Mouse (Mus musculus): ENCODE results near the gene Slc6a11. TPM values are rescaled to one million over a fixed set of nuclear protein-coding genes. Genes with fewer than 3 reads are reported as not detected.
A peak's percentile ranks its signal among the peaks of the same experiment; 100 is the strongest.

The Slc6a11 gene
- total RNA-seq, 4 experiments from 2014 or later, result not detected

DNA sequence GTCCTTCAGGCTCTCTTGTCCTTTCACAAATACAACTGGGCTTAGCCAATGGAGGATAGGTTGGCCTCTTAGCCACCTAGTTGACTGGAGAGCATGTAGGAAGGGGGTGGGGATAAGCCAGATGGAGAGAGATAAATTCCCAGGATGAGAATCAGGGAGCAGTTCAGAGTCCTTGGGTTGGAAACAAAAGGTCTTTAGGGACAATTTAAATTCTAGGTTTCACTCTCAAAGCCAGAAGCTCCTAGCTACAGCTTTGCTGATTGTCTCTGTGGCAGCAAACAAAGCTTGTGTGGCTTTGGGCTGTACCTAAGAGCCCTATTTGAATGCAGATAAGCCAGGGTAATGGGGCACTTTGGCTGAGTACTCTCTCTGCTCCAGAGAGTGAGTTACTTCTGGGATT is 135.2 kb downstream of the Slc6a11 start:
- DNase-seq (ENCODE audit: low spot score), result no peak

DNA sequence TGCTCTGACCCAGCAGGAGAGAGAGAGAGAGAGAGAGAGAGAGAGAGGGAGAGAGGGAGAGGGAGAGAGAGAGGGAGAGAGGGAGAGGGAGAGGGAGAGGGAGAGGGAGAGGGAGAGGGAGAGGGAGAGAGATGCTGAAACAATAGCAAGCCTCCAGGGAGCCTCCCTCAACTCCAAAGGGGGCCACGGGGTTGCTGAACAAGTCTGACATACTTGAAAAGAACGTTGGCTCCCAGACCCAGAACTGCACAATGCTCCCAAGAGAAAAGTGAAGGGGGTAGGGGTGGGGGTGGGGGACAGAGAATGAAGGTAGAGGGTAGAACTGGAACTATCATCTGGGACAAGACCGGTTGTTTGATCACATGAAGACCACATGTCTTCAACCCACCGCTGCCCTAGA is 136.9 kb downstream of the Slc6a11 start:
- DNase-seq (ENCODE audit: low spot score), result no peak

DNA sequence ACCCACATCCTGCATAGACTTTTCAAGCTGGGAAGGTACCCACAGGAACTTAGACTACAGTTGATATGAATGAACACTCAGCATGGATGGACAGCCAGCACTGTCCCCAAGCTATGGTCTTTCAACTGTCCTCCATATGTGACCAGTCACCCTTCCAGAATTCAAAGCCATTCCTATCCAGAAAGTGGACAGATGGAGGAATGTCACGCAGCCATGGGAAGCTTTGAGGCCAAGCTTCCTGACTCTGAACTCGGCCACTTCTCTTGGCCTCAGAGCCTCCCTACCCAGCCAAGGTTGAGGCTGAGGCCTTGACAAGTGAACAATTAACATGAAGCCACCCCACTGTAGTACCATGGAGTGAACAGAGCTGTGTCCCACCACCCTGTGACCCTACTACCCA is 138.5 kb downstream of the Slc6a11 start:
- DNase-seq (ENCODE audit: low spot score), result no peak

DNA sequence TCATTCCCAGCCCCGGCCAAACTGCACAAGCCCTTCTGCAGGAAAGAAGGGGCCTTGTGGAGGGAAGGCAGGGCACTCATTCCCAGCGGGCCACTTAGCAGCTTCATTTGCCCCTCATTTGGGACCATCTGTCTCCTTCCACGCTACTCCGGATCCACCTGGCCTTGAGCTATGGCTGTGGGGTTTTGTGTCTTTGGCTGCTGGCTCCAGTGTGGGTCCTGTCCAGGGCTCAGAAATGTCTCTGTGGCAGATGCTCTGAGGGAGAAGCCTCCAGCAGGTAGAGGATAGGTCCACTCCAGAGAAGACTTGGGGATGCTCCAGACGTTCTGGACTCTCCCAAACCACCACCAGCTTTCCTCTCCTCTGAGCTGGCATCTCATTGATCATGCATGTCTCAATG is 139.8 kb downstream of the Slc6a11 start:
- DNase-seq (ENCODE audit: low spot score), result no peak

DNA sequence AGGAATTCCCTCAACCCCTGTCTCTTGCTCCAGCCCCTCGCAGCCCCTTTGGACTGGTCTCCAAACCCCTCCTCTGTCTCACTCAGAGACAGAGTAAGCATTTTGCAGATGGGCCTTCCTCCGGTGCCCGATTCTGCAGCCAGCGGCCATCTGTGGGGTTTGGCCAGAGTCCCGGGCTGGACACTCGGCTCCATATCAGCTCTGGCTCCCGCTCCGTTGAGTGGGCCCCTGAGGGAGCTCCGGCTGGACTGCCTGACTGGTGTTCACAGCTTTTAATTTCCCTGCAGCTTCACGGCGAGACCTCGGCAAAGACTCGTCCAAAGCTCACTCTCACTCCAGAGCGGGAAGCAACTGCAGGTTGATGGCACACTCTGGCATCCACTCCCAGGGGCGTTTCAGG is 141.2 kb downstream of the Slc6a11 start:
- peak; percentile 35 for DNase-seq (ENCODE audit: low spot score)

DNA sequence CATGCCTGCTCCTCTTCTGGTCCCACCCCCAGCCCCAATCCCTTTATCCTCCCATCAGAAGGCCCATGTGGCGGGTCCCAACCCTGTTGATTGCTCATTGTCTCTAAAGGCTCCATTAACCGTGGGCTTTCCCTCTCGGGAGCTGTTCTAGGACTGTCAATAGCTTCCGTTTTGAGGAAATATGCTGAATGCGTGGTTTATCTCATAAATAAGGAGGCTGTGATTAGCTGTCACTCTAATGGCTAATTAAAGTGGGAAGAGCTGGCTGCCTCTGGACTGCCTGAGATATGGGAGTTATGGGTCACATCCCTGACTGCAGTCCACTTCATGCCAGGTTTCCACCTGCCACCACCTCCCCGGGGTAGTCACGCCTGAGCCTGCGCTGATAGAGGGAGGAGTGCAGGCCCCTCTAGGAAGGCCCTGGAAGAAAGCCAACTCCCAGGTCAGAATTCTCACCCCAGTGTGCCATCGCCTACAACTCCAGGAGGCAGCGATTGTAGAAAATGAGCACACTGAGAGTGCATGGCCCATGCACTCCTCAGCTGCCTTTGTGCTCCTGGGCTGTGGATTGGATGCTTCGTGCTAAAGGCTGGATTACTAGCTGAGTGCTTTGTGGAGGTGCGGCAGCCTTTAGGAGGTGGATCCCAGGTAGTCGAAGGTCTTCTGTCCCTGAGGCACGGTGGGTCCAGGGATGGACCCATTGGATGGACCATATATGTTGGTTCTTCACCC is 143.1 kb downstream of the Slc6a11 start:
- DNase-seq (ENCODE audit: low spot score), result no peak

DNA sequence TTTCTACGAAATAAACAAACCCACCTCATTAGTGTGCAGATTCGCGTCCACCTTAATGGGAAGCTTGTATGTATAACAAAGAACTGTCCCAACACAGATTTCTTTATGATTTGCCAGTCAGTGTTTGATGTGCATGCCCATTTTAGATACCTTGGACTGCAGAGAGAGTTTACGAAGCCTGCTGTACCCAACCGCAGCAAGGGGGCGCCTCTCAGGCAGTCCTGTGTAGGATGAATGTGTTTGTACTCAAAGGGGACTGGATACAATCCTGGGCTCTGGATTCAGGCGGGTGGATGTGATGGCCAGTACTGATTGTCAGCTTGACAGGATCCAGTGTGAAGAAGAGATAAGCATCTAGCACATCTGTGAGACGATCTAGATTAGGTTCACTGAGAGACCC is 144.8 kb downstream of the Slc6a11 start:
- DNase-seq (ENCODE audit: low spot score), result no peak

DNA sequence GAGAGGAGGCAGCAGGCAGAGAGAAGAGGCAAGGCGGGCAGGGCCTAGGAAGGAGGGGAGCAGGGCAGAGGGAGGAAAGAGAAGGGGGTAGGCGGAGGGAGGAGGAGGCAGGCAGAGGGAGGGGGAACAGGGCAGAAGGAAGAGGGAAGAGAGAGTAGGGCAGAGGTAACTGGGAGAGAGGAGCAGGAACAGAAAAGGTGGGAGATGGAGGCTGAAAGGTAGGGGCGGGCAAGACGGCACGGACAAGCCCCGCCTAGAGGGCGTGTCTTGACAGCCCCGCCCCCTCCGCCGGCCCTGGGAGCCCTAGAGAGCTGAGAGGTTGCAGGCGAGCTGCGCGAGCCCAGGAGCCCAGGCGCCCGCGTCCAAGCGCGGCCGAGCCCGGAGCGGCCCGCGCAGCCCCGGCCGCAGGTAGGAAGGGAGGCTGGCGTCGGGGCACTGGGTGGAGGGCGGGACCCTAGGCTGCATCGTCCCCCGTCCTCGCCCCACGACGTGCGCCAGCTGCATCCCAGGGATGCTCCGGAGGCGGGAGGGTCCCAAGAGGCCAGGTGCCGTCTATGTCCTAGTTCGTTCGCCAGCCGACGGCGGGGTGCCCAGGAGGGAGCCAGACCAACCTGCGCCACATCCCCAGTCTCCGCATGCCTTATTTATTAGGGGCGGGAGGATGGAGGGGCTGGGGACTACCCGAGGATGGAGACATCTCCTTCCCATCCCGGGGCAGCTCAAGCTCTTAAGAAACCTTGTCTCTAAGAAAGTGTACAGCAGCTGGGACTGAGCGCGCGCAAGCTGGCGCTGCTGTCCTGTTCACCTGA is 151.6 kb downstream of the Slc6a11 start, which contains the start of gene Slc6a1:
Gene Slc6a1, plus strand, starts transcription at position 167 of the 809 bp plus-strand sequence.
- no peak for DNase-seq (ENCODE audit: low spot score)

DNA sequence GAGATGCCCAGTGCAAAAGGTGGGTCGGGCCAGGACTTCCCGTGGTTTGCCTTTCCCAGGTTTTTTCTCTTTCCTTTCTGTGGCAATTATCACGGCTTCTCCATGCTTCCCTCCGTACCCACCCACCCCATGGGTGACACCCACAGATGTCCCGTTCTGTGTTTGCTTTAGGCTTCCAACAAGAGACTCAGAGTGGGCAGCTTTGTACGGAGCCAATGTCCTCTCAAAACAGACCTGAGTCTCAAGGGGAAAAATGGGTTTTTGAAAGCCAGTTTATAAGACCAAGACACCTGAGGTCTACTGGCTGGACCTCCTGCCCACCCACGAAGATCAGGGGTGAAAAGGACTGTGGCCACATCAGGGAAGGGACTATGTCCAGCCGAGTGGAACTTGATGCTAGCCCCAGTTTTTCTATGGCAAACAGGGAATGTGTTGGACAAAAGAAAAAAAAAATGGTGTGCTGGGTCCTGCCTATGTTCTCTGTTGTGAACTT is 152.3 kb downstream of the Slc6a11 start:
- no peak for DNase-seq (ENCODE audit: low spot score)

DNA sequence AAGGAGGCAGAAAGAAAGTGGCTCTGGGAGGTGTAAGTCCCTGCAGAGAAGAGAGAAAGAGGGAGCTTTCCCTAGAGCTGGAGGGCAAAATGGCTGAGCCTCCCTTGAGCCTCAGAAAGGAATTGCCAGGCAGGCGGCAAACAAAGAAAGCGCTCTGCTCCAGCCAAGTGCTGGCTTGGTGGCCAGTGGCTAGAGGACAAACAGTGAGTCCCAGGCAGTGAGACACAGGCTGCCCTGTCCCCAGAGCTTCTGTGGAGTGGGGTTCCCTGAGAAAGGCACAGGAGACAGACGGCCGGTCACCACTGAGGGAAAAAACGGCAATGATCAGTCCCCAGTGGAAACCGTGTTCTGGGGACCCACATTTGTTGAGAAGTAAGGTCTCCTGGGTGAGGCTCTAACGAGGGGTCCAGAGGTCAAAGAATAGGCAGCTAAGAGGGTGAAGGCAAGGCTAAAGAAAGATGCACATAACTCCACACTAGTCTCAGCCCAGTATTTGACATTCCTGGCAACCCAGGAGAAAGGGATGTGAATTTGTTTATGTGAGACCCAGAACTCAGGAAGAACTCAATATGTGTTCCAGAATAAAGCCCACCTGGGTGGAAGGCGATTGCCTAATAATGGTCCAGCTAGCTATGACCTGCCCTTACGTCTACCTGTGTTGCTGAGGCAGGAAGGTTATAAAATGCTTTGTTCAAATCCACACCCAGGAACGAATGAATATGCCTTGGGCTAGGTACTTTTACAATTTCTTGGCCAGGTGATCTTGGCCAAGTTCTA is 153.1 kb downstream of the Slc6a11 start:
- no peak for DNase-seq (ENCODE audit: low spot score)

DNA sequence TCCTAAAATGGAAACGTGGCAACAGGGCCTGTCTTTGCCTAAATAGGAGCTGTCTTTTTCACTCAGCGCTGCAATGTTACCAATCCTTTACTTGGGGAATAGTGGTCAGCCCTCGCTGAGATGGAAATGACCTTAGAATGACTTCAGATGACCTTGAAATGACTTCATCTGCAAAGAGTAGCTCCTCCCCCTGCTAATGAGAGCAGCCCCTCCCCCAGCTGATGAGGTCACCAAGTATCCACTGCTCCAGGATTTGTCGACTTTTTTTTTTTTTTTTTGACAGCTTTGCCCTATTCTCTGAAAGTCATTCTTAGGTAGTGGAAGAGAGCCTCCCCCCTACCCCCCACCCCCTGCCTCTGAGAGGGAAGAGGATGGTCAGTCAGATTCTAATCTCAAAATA is 154.4 kb downstream of the Slc6a11 start:
- no peak for DNase-seq (ENCODE audit: low spot score)

DNA sequence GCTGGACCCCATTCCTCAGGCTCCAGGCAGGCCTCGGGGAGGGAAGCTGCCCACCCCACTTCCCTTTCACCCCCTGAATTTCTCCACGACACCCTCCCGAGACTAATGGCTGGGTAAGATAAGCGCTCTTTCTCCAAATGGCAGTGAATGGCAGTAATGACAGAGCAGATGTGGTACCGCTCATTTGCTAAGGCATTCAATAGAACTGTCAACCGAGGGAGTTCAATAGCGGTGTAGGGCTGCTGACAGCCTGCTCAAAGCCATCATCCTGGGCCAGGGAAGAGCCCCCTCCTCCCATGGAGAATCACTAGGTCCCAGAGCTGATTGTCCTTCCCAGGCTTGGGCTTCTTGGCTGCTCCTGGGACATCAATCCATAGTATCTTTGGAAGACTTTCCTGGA is 158.1 kb downstream of the Slc6a11 start:
- no peak for DNase-seq (ENCODE audit: low spot score)

DNA sequence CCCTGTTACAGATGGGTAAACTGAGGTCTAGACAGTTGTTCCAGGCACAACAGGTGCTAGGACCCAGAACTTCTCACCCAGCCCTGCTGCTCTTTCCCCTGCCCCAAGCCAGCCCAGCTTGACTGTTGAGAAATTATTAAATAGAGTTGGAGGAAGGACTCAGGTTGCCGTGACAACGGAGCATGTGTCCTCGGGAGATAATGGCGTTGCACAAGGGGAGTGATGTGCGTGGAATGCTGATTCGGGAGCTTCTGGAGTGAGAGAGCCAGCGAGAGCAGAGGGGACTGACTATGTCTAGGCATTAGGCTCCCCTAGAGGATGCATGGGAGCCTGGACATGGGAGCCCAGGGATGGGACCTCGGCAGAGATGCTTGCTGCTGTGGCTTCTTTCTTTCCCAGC is 159.1 kb downstream of the Slc6a11 start:
- DNase-seq (ENCODE audit: low spot score), result no peak

DNA sequence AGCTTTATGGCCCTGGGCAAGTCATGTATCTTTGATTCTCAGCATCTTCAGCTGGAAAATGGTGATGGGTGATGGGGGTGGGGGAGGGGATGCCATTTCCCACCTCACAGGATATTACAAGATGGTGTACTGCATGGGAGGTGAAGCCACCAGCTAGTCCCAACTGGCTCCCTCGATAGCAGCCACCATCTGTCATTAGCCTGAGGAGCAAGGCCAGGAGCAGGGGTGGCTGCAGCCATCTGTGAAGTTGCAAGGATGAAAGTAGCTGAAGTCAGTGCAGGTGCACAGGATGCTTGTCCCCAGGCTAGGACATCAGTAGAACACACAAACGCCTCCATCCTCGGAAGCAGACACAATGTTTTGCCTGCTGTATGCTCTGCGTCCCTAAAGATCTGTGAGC is 159.9 kb downstream of the Slc6a11 start:
- no peak for DNase-seq (ENCODE audit: low spot score)

DNA sequence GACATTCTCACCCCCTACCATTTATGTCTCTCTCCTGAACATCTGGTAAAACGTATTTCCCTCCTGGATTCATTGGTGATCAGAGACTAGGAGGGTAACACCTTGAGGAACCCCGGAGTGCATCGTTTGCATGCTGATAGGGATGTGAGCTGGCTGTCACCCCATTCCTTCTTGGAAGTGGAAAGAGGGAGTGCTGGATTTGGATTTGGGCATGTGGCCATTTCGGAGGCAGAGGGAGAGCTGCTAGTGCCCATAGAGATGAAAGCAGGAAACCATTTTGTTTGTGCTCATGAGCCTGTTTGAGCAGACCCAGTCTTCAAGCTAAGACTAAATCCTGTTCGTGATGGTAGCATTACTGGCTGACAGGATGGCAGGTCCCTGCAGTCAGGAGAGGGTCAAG is 160.4 kb downstream of the Slc6a11 start:
- DNase-seq (ENCODE audit: low spot score), result no peak

DNA sequence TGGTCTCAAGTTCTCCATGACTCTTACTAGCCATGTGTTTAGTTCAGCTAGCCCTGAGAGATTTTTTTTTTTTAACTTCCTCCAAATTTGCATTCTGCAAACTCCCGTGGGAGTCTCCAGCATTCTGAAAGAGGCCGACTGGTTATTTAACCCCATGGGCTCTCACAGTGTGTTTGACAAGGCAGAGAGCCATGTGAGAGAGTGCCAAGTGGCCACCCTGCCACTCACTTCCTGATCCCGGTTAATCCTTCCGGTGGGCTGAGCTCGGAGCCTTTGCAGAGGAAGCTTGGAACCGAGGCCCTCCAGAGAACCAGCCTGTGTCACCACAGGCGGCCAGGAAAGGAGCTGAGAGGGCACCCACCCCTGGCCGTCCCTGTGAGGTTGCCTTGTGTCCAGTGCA is 162.5 kb downstream of the Slc6a11 start:
- no peak for DNase-seq (ENCODE audit: low spot score)

DNA sequence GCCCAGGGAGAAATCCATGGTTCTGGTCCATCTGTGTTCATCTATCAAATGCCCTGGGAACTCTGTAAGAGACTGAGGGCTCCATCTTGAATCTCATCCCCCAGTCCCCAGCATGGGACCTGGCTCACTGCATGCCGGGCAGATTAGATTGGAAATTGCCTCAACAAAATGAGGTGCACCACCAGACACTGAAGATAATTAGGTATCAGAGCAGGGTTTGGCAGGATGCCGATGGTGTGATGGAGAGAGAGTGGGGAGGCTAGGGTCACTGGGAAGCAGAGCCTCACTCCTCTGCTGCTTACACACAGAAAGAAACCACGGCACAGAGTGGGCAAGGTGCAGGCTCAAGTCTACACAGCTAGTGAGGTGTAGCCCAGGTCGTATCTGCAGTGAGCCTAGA is 164.0 kb downstream of the Slc6a11 start:
- DNase-seq (ENCODE audit: low spot score), result no peak

DNA sequence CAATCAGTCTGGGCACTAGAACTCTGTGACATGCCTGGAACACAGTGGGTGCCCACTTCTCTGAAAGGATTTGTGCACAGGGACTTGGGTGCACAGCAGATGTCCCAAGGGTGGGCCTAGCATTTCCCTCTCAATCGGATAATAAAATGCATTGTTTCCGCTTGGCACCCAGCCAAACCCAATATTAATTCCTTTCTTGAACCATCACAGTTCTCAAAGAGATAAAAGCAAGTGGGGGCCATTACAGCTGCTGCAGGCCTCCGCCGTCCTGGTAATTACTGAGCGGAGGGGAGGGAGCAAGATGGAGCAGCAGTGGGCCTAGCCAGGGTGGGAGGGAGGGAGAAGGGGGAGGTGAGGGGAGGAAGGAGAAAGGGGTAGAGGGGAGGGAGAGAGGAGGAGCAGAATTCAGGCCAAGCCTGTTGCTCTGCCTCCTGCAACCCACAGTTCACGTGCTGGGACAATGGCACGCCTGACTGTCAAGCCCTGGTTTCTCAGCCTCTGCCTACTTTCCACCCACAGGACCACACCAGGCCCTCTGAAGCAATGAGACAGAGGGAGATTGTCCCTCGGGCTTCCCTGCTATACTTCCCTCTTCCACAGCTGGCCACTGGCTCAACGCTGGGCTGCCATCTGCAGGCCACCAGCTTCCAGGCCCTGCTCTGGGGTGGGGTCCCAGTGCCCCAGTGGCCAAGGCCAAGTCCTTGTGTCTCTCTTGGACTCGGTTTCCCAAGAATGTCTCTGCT is 166.4 kb downstream of the Slc6a11 start:
- DNase-seq (ENCODE audit: low spot score), result no peak
